ENCODE assay signal across 21 mouse cellular contexts in genomic region chr11:98553966-98554365, GRCm38 (mm10). TPM values are rescaled to one million over a fixed set of nuclear protein-coding genes. Genes with fewer than 3 reads are reported as not detected.
"Had no signal": no experiment of that assay in that cellular context is flagged by ENCODE, and none has a peak within 500 bp of the region (broad histone marks: within the 10 kb centered on the region; RNA-seq: fewer than 3 reads in every experiment).

No protein-coding gene starts in this region.

- H3K36me3 ChIP-seq: limb, embryonic 12.5 days; lung, embryonic 15.5 days; midbrain, embryonic 15.5 days; neural tube, embryonic 12.5 days; stomach, embryonic 15.5 days had no signal

- H3K4me1 ChIP-seq: limb, embryonic 12.5 days had no signal

- H3K9ac ChIP-seq: limb, embryonic 12.5 days; lung, embryonic 15.5 days; midbrain, embryonic 15.5 days; neural tube, embryonic 12.5 days; stomach, embryonic 15.5 days had no signal

- DNase-seq: kidney, postnatal 36 days; layer of hippocampus, adult 9-11 months; lung, postnatal 14 days; right cerebral cortex, postnatal 4 days; thymus, postnatal 4 days had no signal

- H3K9me3 ChIP-seq: limb, embryonic 12.5 days; lung, embryonic 15.5 days; midbrain, embryonic 15.5 days; neural tube, embryonic 12.5 days; stomach, embryonic 15.5 days had no signal

- H3K4me3 ChIP-seq: limb, embryonic 12.5 days; lung, embryonic 15.5 days; megakaryocyte, embryonic 14.5 days; midbrain, embryonic 15.5 days; neural tube, embryonic 12.5 days; stomach, embryonic 15.5 days had no signal

- H3K27ac ChIP-seq: limb, embryonic 12.5 days; lung, embryonic 15.5 days; macrophage; midbrain, embryonic 15.5 days; neural tube, embryonic 12.5 days; stomach, embryonic 15.5 days had no signal

RNA-seq across cellular contexts. Expression of gene Zpbp2, which starts 3.1 kb away (rescaled TPM):
- total RNA-seq: layer of hippocampus, adult 18-20 months had no signal
- polyA plus RNA-seq: limb, embryonic 12.5 days; liver, adult 2 months; macrophage; neural tube, embryonic 12.5 days had no signal

RNA-seq across cellular contexts. Expression of gene Ikzf3, which starts 8.1 kb away (rescaled TPM):
- total RNA-seq: layer of hippocampus, adult 18-20 months; left cerebral cortex, postnatal 36 days had no signal

RNA-seq across cellular contexts. Expression of gene Lrrc3c, which starts 44.1 kb away (rescaled TPM):
- total RNA-seq: layer of hippocampus, adult 18-20 months; left cerebral cortex, postnatal 36 days; liver, adult 2 months; monocyte, adult 5-6 weeks; neutrophil, adult 5-6 weeks had no signal
- polyA plus RNA-seq: kidney, embryonic 16.5 days; limb, embryonic 12.5 days; liver, adult 2 months; liver, embryonic 16.5 days; lung, embryonic 15.5 days; macrophage; midbrain, embryonic 11.5 days; midbrain, embryonic 15.5 days; neural tube, embryonic 12.5 days; spleen, adult 2 months; stomach, embryonic 15.5 days had no signal
